Mouse (Mus musculus): ENCODE data around the gene Thsd7a. TPM values are rescaled to one million over a fixed set of nuclear protein-coding genes. Genes with fewer than 3 reads are reported as not detected.

The Thsd7a gene
- polyA plus RNA-seq, 1 experiment, result 2.4 TPM

- H3K36me3 ChIP-seq (ENCODE audit: control insufficient read depth, insufficient read depth, low read length, poor library complexity, severe bottlenecking), result no peaks in the 10 kb centered on the region
- H3K27ac ChIP-seq (ENCODE audit: insufficient read depth, low read length), result no peak overlapping the region
- no peaks in the 10 kb centered on the region for H3K9me3 ChIP-seq (replicated peaks; ENCODE audit: control insufficient read depth, insufficient read depth, low read length, poor library complexity, severe bottlenecking)
- no peak overlapping the region for H3K4me3 ChIP-seq (ENCODE audit: low read depth, low read length)
- no peak overlapping the region for H3K9ac ChIP-seq (ENCODE audit: low read depth, poor library complexity, severe bottlenecking)
- no peaks in the 10 kb centered on the region for H3K4me1 ChIP-seq (ENCODE audit: control insufficient read depth, insufficient read depth, low read length)
- TF ChIP-seq CTCF (IDR thresholded peaks at IDR 0.05; ENCODE audit: low read depth, low read length) (no peak), POLR2A (IDR thresholded peaks at IDR 0.05; ENCODE audit: insufficient read depth, low read length) (no peak), EP300 (IDR thresholded peaks at IDR 0.05; ENCODE audit: insufficient read depth, low read depth, low read length) (no peak)
- no peaks in the 10 kb centered on the region for H3K27me3 ChIP-seq (ENCODE audit: control insufficient read depth, insufficient read depth, low read length, poor library complexity, severe bottlenecking)
Measured at GRCm38 (mm10) chr6:12712581-12712980, 36.6 kb downstream of the Thsd7a start.

- Histone ChIP-seq H3K4me3 (ENCODE audit: low read depth, low read length) (no peak overlapping the region), H3K27ac (ENCODE audit: insufficient read depth, low read length) (no peak overlapping the region), H3K9ac (ENCODE audit: low read depth, poor library complexity, severe bottlenecking) (no peak overlapping the region), H3K27me3 (ENCODE audit: control insufficient read depth, insufficient read depth, low read length, poor library complexity, severe bottlenecking) (no peaks in the 10 kb centered on the region; the same call in 1 of the 2 replicates), H3K36me3 (ENCODE audit: control insufficient read depth, insufficient read depth, low read length, poor library complexity, severe bottlenecking) (no peaks in the 10 kb centered on the region), H3K4me1 (ENCODE audit: control insufficient read depth, insufficient read depth, low read length) (no peaks in the 10 kb centered on the region), H3K9me3 (replicated peaks; ENCODE audit: control insufficient read depth, insufficient read depth, low read length, poor library complexity, severe bottlenecking) (no peaks in the 10 kb centered on the region)
- TF ChIP-seq CTCF (IDR thresholded peaks at IDR 0.05; ENCODE audit: low read depth, low read length) (no peak), EP300 (IDR thresholded peaks at IDR 0.05; ENCODE audit: insufficient read depth, low read depth, low read length) (no peak), POLR2A (IDR thresholded peaks at IDR 0.05; ENCODE audit: insufficient read depth, low read length) (no peak)
Measured at GRCm38 (mm10) chr6:12702925-12703324, 46.3 kb downstream of the Thsd7a start.

GRCm38 (mm10) chr6:12699089-12699488 lies 50.1 kb downstream of the Thsd7a start:
- H3K9ac ChIP-seq (ENCODE audit: low read depth, poor library complexity, severe bottlenecking), result no peak overlapping the region
- H3K9me3 ChIP-seq (replicated peaks; ENCODE audit: control insufficient read depth, insufficient read depth, low read length, poor library complexity, severe bottlenecking), result no peaks in the 10 kb centered on the region
- TF ChIP-seq CTCF (IDR thresholded peaks at IDR 0.05; ENCODE audit: low read depth, low read length) (no peak), POLR2A (IDR thresholded peaks at IDR 0.05; ENCODE audit: insufficient read depth, low read length) (no peak), EP300 (IDR thresholded peaks at IDR 0.05; ENCODE audit: insufficient read depth, low read depth, low read length) (no peak)
- H3K27me3 ChIP-seq (ENCODE audit: control insufficient read depth, insufficient read depth, low read length, poor library complexity, severe bottlenecking), result no peaks in the 10 kb centered on the region; the same call in 1 of the 2 replicates
- no peaks in the 10 kb centered on the region for H3K36me3 ChIP-seq (ENCODE audit: control insufficient read depth, insufficient read depth, low read length, poor library complexity, severe bottlenecking)
- H3K4me1 ChIP-seq (ENCODE audit: control insufficient read depth, insufficient read depth, low read length), result no peaks in the 10 kb centered on the region
- H3K27ac ChIP-seq (ENCODE audit: insufficient read depth, low read length), result no peak overlapping the region
- no peak overlapping the region for H3K4me3 ChIP-seq (ENCODE audit: low read depth, low read length)

GRCm38 (mm10) chr6:12693689-12694088 lies 55.5 kb downstream of the Thsd7a start:
- Histone ChIP-seq H3K27me3 (ENCODE audit: control insufficient read depth, insufficient read depth, low read length, poor library complexity, severe bottlenecking) (no peaks in the 10 kb centered on the region), H3K4me1 (ENCODE audit: control insufficient read depth, insufficient read depth, low read length) (no peaks in the 10 kb centered on the region), H3K27ac (ENCODE audit: insufficient read depth, low read length) (no peak overlapping the region), H3K9me3 (replicated peaks; ENCODE audit: control insufficient read depth, insufficient read depth, low read length, poor library complexity, severe bottlenecking) (no peaks in the 10 kb centered on the region), H3K9ac (ENCODE audit: low read depth, poor library complexity, severe bottlenecking) (no peak overlapping the region), H3K4me3 (ENCODE audit: low read depth, low read length) (no peak overlapping the region), H3K36me3 (ENCODE audit: control insufficient read depth, insufficient read depth, low read length, poor library complexity, severe bottlenecking) (no peaks in the 10 kb centered on the region)
- TF ChIP-seq CTCF (IDR thresholded peaks at IDR 0.05; ENCODE audit: low read depth, low read length) (no peak), POLR2A (IDR thresholded peaks at IDR 0.05; ENCODE audit: insufficient read depth, low read length) (no peak), EP300 (IDR thresholded peaks at IDR 0.05; ENCODE audit: insufficient read depth, low read depth, low read length) (no peak)

GRCm38 (mm10) chr6:12693239-12693638 lies 56.0 kb downstream of the Thsd7a start:
- H3K4me3 ChIP-seq (ENCODE audit: low read depth, low read length), result no peak overlapping the region
- H3K4me1 ChIP-seq (ENCODE audit: control insufficient read depth, insufficient read depth, low read length), result no peaks in the 10 kb centered on the region
- TF ChIP-seq CTCF (IDR thresholded peaks at IDR 0.05; ENCODE audit: low read depth, low read length) (no peak), POLR2A (IDR thresholded peaks at IDR 0.05; ENCODE audit: insufficient read depth, low read length) (no peak)
- H3K27ac ChIP-seq (ENCODE audit: insufficient read depth, low read length), result no peak overlapping the region
- H3K9me3 ChIP-seq (replicated peaks; ENCODE audit: control insufficient read depth, insufficient read depth, low read length, poor library complexity, severe bottlenecking), result no peaks in the 10 kb centered on the region
- no peaks in the 10 kb centered on the region for H3K36me3 ChIP-seq (ENCODE audit: control insufficient read depth, insufficient read depth, low read length, poor library complexity, severe bottlenecking)
- no peak overlapping the region for H3K9ac ChIP-seq (ENCODE audit: low read depth, poor library complexity, severe bottlenecking)
- no peaks in the 10 kb centered on the region for H3K27me3 ChIP-seq (ENCODE audit: control insufficient read depth, insufficient read depth, low read length, poor library complexity, severe bottlenecking)

- H3K4me3 ChIP-seq (ENCODE audit: low read depth, low read length), result no peak overlapping the region
- H3K9me3 ChIP-seq (replicated peaks; ENCODE audit: control insufficient read depth, insufficient read depth, low read length, poor library complexity, severe bottlenecking), result no peaks in the 10 kb centered on the region; the same call in 1 of the 2 replicates
- no peaks in the 10 kb centered on the region for H3K27me3 ChIP-seq (ENCODE audit: control insufficient read depth, insufficient read depth, low read length, poor library complexity, severe bottlenecking)
- TF ChIP-seq POLR2A (IDR thresholded peaks at IDR 0.05; ENCODE audit: insufficient read depth, low read length) (no peak), EP300 (IDR thresholded peaks at IDR 0.05; ENCODE audit: insufficient read depth, low read depth, low read length) (no peak), CTCF (IDR thresholded peaks at IDR 0.05; ENCODE audit: low read depth, low read length) (no peak)
- no peaks in the 10 kb centered on the region for H3K36me3 ChIP-seq (ENCODE audit: control insufficient read depth, insufficient read depth, low read length, poor library complexity, severe bottlenecking)
- H3K4me1 ChIP-seq (ENCODE audit: control insufficient read depth, insufficient read depth, low read length), result no peaks in the 10 kb centered on the region
- no peak overlapping the region for H3K27ac ChIP-seq (ENCODE audit: insufficient read depth, low read length)
- H3K9ac ChIP-seq (ENCODE audit: low read depth, poor library complexity, severe bottlenecking), result no peak overlapping the region
Measured at GRCm38 (mm10) chr6:12649633-12650032, 99.6 kb downstream of the Thsd7a start.

Data from ES-Bruce4 (cell line).